Mouse (Mus musculus): Measurements from ENCODE around the gene Mcoln3.

Gene Mcoln3

DNA sequence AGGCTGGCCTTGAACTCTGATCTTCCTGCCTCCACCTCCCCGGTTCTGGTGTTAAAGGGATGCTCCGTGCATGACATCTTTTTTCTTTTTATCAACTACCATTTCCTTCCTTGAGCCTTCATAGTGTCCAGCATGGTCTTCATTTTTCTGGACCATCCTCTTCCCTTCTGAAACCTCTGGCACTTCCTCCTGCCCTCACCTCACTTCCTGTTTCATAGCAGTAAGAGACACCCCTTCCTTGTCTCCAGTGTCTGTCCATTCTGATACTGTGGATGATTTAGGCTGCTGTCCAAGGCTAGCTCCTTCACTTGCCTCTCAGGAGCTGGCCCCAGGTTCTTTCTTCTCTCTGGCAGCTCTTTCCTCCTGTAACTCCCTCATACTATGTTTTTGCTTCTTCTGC, 18.2 kb downstream of the Mcoln3 start:
- peak; percentile 76 for DNase-seq

GRCm38 (mm10) chr3:146136422-146136821, 19.2 kb downstream of the Mcoln3 start:
- DNase-seq: peak; percentile 29

DNA sequence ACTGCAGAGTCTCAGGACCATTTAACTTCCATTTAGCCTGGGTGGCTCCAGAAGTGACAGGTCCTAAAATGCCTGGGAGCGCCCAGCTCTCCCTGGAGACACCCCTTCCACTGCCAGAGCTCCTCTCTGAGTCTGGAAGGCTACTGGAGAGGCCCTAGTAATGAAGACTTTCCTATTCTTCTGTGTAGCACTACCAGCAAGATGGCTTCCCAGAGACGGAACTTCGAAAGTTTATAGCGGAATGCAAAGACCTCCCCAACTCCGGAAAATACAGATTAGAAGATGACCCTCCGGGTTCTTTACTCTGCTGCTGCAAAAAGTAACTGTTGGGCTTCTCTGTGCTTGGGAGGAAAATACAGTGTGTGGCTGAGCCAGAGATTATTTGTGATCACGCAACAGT, 23.0 kb downstream of the Mcoln3 start:
- DNase-seq: peak; percentile 62

GRCm38 (mm10) chr3:146142523-146142922, 25.3 kb downstream of the Mcoln3 start:
- peak; percentile 31 for DNase-seq

DNA sequence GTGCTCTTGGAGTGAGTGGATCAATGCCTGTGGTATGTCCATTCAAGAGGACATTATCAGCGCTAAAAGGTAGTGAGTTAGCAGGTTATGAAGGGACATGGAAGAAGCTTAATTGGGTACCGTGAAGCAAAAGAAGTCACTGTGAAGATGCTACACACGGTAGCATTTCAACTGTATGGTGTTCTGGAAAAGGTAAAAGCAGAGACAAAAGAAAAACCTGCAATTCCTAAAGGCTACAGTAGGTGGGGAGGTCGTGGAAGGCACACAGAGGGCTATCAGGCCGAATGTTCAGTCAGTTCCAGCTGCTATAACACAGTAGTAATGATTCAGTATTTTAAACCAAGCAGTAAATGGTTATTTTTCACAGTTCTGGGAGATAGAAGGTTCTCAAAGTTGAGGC, 28.3 kb downstream of the Mcoln3 start:
- peak; percentile 64 for DNase-seq

GRCm38 (mm10) chr3:146146131-146146530, 28.9 kb downstream of the Mcoln3 start:
- peak; percentile 43 for DNase-seq

GRCm38 (mm10) chr3:146149156-146150057, 32.2 kb downstream of the Mcoln3 start, which contains the start of gene Mcoln2:
Gene Mcoln2, plus strand, starts transcription at chr3:146149833.
- DNase-seq: peak; percentile 81

GRCm38 (mm10) chr3:146150058-146150400, 32.8 kb downstream of the Mcoln3 start:
- peak; percentile 96 for DNase-seq

- no peak for DNase-seq
Observed at GRCm38 (mm10) chr3:146150560-146150959, 33.3 kb downstream of the Mcoln3 start.

DNA sequence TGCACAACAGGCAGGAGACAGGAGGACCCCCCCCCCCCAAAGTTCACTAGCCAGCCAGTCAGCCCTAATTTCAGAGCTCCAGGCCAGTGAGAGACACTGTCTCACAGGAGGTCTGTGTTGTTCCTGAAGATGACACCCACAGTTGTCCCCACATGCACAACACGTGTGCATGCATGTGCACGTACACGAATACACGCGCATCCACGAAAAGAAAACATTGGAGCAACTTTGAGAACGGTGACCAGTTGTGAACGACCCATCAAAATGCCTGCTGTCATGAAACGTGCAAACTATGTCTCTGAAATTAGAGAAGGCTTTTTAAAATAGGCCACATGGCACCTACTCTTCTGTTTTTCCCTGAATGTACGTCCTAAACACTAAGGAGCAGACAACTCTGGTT, 34.1 kb downstream of the Mcoln3 start:
- DNase-seq: no peak

DNA sequence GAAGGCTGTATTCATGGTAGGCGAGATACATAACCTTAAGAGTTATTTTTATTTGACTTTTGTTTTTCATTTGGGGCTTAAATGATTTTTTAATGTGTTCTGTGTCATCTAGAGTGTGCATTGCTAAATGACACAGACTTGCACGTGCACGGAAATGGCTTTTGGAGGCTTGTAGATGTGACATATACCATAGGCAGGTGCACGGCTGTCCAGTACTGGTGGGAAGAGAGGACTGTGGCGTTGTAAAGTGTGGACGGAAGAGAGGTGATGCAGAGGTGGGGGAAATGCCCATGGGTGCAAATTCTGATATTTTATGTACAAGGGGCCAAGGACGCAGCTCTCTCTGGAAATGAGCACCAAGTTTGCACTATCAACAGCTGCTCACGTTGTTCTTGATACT, 34.5 kb downstream of the Mcoln3 start:
- DNase-seq: no peak

GRCm38 (mm10) chr3:146152348-146152747, 35.1 kb downstream of the Mcoln3 start:
- DNase-seq: no peak

DNA sequence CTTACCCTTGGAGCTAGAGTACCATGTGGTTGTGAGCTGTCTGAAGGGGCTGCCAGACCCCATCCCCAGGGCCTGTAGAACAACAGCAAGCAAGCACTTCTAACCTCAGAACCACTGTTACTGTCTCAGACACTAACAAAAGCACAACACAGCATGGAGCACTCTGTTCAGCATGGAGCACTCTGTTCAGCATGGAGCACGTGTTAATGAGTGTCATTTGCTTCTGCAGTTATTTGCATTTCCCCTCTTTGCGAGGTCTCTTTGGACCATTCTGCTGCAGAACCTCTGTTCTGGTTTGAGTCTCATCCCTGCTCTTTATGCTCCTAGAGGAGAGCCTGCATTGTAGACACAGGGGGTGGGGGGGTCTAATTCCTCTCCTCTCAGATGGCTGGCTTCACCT, 35.7 kb downstream of the Mcoln3 start:
- DNase-seq: no peak

- DNase-seq: peak; percentile 91
Observed at GRCm38 (mm10) chr3:146153862-146154611, 36.8 kb downstream of the Mcoln3 start.

GRCm38 (mm10) chr3:146155628-146156576, 38.7 kb downstream of the Mcoln3 start:
- DNase-seq: no peak

GRCm38 (mm10) chr3:146156811-146157210, 39.6 kb downstream of the Mcoln3 start:
- DNase-seq: no peak

DNA sequence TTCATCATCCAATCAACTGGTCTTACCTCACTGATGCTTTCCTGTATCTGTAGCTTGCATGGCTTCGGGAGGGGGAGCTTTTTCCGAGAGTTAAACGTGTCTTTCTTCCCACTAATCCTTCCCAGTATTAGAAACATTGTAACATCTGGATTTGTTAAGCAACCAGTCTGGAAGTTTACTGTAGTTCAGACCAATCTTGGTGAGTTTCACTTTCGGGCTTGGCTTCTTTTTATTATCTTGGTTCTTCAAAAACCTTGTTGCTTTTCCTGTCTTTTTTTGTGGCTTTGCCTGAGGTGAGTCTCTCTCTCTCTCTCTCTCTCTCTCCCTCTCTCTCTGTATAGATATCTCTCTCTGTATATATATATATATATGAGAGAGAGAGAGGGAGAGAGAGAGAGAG, 40.8 kb downstream of the Mcoln3 start:
- no peak for DNase-seq

DNA sequence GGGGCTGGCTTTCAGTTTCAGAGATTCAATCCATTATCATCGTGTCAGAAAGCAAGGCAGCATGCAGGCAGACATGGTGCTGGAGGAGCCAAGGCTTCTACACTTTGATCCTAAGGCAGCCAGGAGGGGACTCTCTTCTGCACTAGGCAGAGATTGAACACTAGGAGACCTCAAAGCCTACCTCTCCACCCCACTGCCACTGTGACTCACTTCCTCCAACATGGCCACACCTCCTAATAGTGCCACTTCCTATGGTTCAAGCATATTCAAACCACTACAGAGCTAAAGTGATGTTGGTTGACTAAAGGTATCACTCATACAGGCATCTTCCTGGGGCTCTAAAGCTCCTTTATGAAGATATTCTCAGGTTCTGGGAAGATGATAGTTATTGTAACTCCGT, 42.1 kb downstream of the Mcoln3 start:
- no peak for DNase-seq

GRCm38 (mm10) chr3:146162197-146162596, 44.9 kb downstream of the Mcoln3 start:
- DNase-seq: no peak

DNA sequence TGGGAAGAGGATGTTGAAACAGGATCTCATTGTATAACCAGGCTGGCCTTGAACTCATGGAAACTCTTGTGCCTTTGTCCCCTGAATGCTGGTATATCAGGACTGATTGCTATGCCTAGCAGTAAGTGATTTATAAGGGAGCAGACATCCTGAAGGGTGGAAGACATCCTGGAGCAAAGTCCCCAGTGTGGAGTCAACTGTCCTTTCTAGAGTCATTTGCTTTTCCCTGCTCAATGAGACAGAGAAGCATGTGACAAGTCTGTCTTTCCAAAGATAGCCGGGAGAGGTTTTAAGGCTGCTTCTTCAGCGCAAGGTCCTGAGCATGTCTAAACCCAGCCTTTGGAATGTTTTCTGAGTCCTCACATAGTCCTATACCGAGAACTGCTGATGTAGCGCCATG, 52.1 kb downstream of the Mcoln3 start:
- DNase-seq: no peak

DNA sequence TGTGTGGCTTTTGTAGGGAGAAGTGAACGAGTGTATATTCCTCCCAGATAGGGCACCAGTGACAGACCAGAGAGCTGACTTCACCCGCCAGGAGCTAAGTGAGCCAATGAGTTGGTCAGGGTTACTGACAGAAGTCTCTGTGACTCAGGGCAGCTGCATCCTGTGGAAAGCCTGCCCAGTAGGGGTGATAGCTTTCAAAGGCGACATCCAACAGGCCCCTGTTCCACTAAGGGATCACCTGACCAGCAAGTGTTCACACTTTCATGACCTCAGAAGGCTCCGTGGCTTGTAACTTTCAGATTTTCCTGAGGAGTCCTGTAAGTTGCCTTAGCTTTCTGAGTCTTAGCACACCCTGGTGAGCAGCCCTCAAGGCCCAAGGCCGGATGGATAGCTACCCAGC, 55.8 kb downstream of the Mcoln3 start:
- DNase-seq: no peak

- no peak for DNase-seq
Observed at GRCm38 (mm10) chr3:146174215-146174614, 57.0 kb downstream of the Mcoln3 start.

GRCm38 (mm10) chr3:146177295-146177694, 60.0 kb downstream of the Mcoln3 start:
- no peak for DNase-seq

Data from heart, adult 11 months (tissue).